Mouse (Mus musculus) c-Kit-positive CD71-positive TER-119-positive erythroid progenitor cells, embryonic 14.5 days (primary cell): ENCODE data around the gene Slc22a12.

Source experiments
- DNase-seq: peaks from one replicate; pipeline ENCODE4 v3.0.0-alpha.2; 2013; ENCODE audit warnings: low spot score

Slc22a12 gene

DNA sequence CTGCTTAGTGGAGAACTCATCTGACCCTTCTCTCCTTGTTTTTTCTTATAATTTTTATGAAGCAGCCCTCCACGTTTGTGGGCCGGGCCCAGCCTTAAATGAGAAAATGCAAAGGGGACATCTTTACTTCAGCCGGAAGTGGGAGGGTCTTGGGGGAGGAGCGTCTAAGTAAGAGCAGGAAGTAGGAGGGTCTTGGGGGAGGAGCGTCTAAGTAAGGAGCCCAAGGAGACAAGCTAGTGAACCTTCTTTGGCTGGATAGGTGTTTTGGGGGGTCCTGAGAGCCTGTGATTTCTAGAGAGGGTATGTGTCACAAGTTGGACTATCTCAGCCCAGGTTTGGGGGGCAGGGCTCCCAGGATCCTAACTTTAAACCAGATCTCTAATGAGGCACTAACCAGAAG lies 27.4 kb downstream of the Slc22a12 start:
- DNase-seq = no peak

DNA sequence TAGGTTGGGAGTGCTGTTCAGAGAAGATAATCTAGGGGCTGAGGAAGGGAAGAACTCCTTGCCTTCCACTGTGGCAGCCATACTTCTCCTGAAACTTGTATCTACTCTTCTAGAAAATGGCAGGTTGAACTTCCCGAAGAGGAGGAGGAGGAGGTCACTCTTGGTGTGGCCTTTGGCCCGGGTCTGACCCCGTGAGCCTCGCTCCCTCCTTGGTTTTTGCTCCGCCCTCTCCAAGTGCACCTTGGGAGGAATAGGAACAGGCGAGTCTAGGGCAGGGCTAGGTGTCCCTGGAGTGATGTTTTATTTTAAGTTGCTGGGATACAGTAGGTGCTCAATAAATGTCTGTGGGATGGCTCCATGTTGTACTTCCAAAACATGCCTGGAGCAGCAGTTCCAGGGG lies 27.9 kb downstream of the Slc22a12 start:
- no peak for DNase-seq

DNA sequence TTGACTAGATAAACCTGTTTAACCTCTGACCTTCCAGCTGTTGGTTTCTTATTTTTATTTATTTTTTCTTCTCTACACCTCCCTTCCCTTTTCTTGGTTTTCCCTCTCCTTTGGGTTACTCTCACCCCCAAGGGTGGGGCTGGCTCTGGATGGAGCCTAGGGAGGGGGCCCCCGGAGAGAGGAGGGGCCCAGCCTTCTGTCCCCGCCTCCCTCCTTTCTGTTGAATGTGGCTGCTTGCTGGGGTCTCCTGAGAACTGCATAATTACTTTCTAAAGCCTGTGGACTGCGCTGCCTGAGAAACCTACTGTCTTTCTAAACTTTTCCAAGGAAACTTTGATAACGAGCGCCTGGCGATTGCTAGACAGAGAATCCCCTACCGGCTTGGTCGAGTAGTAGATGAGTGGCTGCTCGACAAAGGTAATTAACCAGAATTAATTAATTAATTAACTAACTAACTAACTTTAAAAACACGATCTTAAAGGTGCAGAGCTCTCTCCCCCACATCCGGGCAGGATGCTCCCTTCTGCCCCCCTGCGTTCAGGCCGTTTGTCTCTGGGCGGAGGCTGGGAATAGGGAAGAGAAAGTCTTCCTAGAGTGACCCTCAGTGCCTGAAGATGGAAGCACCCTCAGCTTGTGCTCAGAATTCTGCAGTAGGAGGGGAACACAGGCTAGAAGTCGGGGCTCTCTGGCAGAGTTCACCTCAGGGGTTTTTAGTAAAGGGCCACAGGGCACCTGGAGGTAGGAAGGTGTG lies 29.3 kb downstream of the Slc22a12 start:
- DNase-seq = no peak

DNA sequence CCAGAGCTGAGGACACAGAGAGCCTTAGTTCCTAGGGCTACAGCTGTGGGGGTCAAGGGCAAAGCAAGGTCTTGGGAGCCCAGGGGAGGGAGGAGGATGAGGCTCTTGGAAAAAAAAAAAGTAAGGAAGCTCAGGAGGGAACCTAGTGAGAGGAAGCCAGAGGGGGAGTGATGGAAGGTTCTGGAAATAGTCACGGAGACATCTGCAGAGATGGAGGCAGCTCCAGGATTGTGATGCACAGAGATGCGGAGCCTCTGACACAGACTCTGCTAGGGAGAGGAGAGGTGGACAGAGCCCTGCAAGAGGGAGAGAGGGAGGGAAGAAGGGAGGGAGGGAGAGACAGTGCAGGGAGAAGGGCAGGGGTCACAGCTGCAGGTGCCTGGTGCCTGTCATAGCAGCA lies 32.3 kb downstream of the Slc22a12 start:
- no peak for DNase-seq

DNA sequence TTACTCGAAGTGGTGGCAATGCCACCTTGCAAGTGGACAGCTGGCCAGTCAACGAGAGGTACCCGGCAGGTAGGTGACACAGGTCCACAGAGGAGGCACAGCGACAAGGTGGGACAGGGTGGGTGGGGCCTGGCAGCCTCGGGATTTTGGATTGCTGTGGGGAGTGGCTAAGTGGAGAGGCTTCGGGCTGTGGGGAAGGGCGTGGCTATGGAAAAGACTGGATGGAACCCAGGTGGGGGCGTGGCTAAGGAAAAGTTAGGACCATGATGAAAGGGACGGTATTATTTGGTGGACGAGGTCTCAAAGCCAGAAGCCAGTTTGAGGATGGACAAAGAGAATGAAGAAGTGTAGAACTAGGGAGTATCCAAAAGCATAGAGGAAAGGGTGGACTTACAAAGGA lies 33.0 kb downstream of the Slc22a12 start:
- no peak for DNase-seq

DNA sequence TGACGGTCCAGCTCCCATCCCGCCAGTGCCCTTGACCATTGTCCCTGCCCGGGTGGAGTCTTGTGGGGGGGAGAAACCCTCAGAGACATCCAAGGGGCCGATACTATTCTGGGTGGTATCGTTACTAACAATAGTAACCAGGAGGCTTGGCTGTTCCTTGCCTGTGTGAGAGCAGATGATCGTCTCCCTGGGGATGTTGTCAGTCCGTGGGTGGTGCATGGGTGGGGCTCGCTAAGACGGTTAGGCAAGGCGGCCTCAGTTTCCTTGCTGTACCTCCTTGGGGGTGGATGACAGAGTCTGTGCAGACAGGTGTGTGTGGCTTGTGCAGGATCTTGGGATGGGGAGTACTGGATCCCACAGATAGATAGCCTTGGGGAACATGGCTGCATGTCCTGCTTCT lies 35.4 kb downstream of the Slc22a12 start:
- no peak for DNase-seq

DNA sequence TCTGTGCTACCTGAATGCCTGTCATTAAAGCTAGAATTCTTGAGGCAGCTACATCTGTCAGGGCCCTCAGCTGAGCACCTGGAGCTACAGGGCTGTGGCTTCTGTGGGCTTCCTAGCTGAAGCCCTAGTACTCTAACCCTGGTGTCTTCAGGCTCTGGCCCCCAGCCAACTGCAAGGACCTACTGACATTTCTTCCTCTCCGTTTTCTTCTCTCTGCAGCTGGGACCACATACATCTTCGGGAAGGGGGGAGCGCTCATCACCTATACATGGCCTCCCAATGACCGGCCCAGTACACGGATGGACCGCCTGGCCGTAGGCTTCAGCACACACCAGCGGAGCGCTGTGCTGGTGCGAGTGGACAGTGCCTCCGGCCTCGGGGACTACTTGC lies 38.2 kb downstream of the Slc22a12 start:
- DNase-seq = no peak

DNA sequence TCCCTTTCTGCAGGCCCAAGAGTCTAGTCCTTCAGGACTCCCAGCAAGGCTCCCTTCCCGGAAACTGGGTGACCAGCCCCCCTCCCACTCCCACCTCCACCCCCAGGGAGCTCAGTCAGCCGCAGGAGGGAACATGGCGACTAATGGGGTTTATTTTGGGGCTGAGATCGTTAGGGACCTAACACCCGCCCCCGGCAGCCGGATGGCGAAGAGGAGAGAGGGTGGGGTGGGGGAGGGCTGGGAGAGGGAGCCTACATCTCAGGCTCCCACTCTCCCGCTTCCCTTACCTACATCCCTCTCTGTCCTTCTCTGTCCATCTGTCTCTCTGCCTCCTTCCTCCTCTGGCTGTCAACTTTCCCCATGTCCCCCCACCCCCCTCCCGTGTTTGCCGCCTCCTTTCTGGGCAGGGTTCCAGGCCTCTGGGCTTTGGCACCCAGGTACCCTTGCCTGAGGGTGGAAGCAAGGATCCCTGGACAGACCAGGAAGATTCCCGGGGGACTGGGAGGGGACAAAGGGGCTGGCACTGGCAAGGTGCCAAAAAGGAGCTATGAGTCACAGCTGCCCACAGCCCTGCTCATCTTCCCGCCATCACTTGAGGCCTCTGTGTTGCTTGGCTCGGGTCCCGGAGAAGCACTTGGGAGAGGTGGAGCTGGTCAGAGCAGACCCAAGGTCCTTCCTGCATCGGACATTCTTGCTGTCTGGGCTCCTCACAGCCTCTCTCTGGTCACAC lies 38.7 kb downstream of the Slc22a12 start:
- no peak for DNase-seq

DNA sequence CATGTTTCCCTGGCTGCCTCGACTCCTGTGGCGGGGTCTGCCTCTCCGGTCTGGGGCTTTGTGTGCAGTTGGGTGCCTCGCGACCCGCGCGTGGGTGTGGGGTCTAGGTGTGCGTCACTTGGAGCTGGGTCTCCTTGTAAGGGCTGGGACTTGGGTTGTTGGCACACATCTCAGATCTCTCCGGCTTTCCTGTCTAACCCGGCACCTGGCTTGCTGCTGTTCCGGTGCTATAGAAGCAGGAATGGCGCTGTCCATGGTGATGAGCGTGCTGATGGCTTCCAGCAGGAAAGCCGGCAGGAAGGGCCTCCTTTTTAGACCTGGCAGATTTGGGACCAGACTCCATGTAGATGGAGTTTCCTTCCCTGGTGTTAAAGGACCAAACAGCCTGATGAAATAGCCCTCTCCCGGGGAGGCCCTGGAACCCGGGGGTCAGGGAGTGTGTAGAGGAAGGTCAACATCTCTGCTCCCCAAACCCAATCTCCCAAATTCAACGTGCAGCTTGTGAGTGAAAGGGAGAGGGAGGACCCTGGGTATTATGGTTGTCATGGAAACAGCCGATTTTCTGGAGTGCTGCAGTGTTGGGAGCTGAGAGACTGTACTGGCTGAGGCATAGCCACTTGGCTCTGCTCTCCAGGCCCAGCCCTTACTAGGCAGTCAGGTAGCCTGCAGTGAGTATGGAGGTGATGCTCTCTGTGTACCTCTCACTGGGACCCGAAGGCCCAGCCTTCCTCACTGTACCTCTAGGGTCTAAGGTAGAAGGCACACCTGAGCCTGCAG lies 40.1 kb downstream of the Slc22a12 start:
- DNase-seq = peak; percentile 13

DNA sequence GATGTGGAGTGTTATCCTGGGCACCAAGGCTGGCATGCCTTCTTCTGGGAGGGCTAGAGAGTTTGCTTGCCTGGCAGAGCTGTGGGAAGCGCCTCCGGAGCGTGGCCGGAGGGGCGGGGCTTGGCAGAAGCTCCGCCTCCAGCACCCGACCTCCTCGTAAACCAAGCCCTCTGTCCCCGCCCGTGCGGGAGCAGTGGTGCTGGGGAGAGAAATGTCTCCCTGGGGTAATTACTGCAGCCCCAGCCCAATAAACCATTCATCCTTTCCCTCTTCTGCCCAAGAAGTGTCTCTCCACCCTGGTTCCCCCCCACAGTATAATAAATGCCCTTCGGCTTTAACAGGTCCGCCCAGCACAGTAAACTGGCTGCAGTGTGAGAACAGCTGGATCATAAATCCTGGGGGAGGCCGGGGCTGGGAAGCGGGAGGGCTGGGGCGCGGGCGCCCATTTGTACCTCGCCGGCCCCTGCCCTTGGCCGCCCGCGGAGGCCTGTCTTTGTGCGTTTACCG lies 40.7 kb downstream of the Slc22a12 start:
- no peak for DNase-seq

DNA sequence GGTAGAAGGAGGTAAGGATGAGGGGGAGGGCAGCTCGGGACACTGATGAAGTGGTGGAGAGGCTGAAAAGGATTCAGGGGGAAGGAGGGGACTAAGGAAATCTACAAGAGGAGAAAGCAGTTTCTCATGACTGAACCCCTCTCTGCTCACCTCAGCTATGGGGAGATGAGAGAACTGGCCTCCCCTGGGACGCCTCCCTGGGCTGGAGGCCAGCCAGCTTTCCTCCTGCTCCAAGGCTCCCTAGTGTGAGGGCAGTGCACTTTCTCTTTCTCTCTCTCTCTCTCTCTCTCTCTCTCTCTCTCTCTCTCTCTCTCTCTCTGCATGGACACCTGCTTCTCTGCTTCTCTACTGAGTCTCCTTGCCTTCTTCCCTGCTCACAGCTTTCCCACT lies 42.2 kb downstream of the Slc22a12 start:
- no peak for DNase-seq

DNA sequence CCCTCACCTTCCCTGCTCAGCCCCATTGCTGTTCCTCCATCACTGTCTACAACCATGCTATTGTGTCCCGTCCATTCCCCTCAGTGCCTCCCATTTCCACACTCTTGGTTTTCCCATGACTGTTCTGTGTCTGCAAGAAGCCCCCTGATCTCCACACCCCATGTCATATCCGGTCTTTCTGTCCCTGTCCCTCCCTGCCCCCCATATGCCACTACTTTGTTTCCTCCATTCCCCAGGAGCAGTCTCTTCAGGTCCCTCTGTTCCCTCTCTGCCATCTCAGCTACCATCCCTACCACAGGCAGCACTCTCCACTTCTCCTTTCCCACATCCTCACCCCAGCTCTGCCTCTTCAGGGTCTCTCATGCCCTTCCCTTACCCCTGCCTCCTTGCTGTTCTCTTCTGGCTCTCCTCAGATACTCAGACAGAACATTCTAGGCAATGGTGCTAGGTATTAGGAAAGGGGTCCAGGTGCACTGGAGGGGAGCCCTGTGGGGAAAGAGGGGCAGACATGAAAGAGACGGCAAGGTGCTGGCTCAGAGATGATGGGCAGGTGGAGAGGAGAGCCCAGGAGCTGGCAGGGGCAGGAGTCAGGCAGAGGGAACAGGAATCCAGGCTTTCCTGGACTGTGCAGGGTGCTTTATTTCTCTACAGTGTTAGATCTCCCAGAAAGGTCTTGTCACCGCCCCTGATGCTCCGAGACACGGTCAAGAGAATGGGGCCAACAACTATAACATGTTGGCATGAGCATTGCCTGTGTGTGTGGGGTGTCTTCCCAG lies 42.8 kb downstream of the Slc22a12 start:
- no peak for DNase-seq

DNA sequence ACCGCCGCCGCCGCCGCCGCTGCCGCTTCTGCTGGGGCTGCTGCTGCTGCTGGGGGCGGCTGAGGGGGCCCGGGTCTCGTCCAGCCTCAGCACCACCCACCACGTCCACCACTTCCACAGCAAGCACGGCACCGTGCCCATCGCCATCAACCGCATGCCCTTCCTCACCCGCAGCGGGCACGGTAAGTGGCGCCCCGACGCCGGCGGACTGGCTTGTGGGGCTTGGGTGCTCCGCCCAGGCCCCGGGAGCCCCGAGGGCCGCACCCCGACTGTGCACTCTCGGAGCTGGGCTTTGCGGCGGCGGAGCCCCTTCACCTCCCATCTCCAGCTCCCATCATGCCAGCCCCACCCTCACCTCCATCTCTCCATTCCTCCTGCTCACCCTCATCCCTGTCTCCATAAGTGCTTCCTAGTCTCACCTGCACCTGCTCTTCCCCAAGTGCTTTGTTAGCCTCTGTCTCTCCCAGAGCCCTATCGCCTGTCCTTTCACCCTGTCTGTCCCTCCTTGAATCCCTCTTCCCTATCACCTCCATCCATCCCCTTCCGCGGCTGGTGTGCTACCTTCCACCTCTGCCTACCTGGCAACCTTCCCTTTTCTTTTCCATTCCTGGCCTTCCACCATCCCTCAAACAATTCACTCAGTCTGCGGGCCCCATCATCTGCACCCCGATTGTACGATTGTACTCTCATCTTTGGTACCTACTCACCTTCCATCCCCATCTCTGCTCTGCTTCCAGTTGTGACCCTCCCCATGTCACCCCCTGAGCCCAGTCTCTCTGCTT lies 44.3 kb downstream of the Slc22a12 start:
- no peak for DNase-seq

DNA sequence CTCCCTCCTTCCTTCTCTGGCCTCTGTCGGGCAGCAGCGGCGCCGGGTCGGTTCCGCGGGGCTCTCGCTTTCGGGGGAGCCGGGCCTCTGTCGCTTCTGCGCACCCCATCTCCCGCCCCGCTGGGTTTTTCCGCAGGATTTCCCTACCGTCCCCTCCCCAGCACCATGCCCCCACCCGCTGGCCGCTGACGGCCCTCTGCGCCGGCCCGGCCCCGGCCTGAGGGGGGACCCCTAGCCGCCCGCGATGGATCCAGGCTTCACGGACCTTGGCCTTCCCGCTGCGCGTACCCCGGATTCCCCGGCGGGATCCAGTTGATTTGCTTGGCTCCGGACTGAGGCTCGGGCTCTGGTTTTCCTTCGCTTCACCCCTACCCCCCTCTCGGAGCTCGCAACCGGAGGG lies 45.0 kb downstream of the Slc22a12 start:
- DNase-seq = no peak

DNA sequence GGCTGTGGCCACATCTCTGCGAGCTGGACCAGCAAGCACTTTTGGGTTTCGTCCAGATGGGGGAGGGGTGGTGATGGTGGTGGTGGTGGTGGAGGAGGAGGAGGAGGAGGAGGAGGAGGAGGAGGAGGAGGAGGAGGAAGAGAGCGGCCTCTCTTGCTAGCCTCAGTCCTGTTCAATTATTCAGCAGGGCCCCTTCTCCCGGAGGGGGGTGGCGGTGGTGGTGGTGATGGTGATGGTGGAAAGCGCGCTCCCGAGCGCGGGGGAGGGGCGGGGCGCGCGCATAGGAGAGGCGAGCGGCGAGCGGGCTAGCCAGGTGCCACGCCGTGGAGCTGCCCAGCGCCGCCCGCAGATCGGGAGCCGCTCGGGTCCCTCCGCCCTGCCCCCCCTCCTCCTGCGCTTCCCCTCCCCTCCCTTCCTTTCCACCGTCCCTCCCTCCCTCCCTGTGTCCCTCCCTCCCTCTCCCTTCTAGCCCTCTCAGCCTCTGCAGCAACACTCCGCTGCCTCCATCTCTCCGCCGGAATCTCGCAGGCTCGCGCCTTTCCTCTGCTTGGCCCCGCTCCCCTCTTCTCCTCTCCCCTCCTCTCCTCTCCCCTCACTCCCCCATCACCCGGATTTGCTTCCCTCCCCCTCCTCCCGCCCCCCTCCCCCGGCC lies 45.6 kb downstream of the Slc22a12 start:
- no peak for DNase-seq

DNA sequence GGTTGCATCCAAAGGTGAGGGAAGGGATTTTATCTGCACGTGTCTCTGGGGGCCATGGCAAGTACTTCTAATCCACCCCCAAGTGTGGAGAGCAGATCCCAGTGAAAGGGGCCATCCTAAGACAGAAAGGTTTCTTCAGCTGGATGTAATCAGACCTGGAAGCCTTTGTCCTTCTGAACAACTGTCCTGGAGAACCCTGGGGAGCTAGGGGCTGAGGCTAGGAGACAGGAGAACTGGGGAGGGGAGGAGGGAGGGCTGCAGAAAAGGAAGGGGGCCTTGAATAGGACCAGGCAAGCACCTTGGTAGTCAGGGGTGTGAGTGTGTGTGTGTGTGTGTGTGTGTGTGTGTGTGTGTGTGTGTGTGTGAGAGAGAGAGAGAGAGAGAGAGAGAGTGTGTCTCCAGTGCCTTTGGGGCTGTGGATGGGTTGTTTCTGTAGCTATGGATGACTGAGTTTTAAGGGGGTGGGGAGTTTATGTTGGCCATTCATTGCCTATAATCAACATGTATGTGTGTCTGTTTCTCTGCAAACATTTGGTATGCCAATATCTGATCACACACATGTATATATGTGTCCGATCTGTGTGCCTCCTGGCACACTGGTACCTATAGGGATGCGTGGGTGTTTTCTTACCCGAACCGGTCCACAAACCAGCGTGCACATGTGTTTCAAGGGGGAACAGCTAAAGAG lies 46.2 kb downstream of the Slc22a12 start:
- no peak for DNase-seq

DNA sequence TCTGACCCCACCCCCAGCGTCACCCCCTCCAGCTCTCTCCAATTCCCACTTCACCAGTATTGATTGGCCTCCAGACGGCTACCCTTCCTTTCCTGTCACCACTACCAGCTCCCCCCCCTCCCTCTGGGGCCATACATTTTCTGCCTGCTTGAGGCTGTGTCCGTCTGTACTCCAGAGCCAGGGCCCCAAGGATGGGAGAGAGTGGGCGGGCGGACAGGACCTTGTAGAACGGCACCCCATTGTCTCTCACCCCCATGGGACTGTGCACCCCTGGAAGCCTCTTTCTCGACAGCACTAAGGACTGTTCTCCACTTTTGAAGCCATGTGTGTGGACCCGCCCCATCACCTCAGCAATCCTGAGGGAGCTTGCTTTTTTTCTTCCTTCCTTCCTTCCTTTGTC lies 47.1 kb downstream of the Slc22a12 start:
- no peak for DNase-seq

DNA sequence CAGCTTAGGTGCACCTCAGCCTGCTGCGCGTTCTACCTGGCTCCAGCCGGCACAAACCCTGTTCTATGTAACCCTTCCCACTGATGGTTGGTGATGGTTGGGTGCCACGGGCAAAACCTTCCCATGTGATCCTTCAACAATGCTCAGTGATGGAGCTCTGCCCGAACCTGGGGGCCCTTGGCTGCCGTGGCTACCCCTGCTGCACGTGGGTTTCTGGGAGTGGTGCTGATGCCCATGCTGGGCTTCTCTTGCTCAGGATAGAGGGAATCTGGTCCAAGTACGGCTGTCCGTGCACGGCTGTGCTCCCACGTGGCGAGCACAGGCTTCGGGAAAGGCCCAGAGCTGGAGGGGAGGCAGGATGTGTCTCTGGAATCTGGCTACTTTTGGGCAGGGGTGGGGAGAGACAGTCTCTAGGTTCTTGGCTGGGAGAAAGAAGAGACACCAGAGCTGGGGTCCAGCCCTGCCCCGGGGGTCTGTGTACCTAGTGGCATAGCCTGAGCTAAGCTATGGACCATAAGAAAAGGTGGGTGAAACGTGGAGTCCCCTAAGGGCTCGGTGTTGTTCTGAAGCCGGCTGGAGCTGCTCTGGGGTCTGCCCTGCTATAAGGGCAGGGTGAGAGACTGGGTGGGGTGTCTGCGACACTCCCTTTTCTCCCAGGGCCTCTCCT lies 48.2 kb downstream of the Slc22a12 start:
- no peak for DNase-seq

DNA sequence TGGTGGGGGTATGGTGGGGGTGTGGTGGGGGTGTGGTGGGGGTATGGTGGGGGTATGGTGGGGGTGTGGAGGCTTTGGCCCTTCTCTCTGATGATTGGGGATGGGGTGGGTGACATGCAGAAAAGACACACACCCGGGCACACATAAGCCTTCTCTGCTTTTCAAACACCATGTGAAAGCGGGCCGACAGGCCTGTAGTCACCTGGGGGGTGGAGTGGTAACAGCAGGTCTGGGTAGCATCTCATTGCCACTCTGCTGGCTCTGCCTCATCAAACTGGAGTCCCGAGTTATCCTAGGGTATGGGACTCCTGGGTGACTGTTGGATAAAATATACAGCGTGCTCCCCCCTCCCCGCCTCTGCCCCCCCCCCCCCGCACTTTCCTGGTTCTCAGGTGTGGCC lies 48.8 kb downstream of the Slc22a12 start:
- DNase-seq = no peak

DNA sequence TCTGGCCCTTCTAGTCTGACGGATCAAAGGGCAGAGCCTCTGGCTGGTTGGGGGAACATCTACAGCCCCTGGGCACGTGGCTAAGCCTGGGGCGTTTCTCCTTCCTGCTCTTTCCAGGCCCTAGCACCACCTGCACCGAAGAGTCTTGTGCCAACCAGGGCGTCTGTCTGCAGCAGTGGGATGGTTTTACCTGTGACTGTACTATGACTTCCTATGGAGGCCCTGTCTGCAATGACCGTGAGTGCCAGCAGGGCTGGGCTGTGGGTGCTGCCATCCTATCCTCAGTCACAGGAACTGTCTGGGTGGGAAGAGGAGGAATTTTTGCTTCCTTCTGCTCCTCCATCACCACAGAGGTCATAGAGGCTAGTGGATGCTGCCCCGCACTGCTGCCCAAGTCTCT lies 49.6 kb downstream of the Slc22a12 start:
- DNase-seq = no peak
